Mouse (Mus musculus): ENCODE data around the gene Casp14.

GRCm38 (mm10) chr10:78752452-78753191 lies 34.5 kb upstream of the Casp14 start, which contains the start of gene Ccdc105:
- TF ChIP-seq CTCF (IDR thresholded peaks at IDR 0.05; ENCODE audit: low read depth) (no peak), EP300 (IDR thresholded peaks at IDR 0.05; ENCODE audit: low read depth) (no peak)
